Mouse (Mus musculus): ENCODE measurements around the gene Galnt9. TPM values are rescaled to one million over a fixed set of nuclear protein-coding genes. Genes with fewer than 3 reads are reported as not detected.

Galnt9 gene
- polyA plus RNA-seq, 1 experiment, result 0.02 TPM

DNA sequence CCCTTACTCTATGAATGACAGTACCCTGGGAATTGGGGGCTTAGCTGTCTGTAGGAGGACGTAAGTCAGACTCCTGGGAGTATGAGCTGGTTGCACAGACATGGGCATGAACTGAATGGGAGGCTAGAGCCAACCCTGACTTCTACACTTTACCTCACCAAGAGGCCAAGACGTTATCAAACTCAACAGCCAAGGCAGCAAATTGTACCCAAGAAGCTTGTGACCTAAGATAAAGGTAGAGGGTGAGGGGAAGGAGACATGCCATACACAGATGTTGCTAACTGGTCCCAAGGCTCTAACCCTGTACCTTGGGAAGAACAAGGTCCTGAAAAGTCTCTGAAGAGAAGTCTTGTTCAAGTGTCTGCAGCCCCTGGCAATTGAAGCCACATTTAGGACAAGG, 23.4 kb downstream of the Galnt9 start:
- Histone ChIP-seq H3ac (ENCODE audit: control insufficient read depth, insufficient read length, low read depth) (no peak overlapping the region), H3K36me3 (ENCODE audit: control insufficient read depth, insufficient read depth) (no peaks in the 10 kb centered on the region), H3K79me2 (ENCODE audit: control insufficient read depth, insufficient read depth) (no peaks in the 10 kb centered on the region), H3K79me3 (ENCODE audit: low read depth) (no peaks in the 10 kb centered on the region), H3K27me3 (ENCODE audit: control insufficient read depth, insufficient read depth, insufficient read length) (peaks cover 24% of the 10 kb centered on the region), H3K4me3 (ENCODE audit: insufficient read depth, poor library complexity, severe bottlenecking) (no peak overlapping the region)
- TF ChIP-seq FOSL1 (IDR thresholded peaks at IDR 0.05; ENCODE audit: insufficient read depth, low read length, poor library complexity, severe bottlenecking), result no peak
- TF ChIP-seq MYOD1 (IDR thresholded peaks at IDR 0.05; ENCODE audit: control insufficient read depth, insufficient read length, low read depth), result no peak
- no peak for TF ChIP-seq USF1 (IDR thresholded peaks at IDR 0.05; ENCODE audit: low read depth)
- TF ChIP-seq CEBPB (IDR thresholded peaks at IDR 0.05; ENCODE audit: low read depth), result no peak
- TF ChIP-seq CTCF (IDR thresholded peaks at IDR 0.05; ENCODE audit: control insufficient read depth, insufficient read depth, insufficient read length), result no peak
- no peak for TF ChIP-seq MAX (IDR thresholded peaks at IDR 0.05)
- no peak for TF ChIP-seq MYOG (IDR thresholded peaks at IDR 0.05; ENCODE audit: control insufficient read depth, extremely low read depth, insufficient read length)

DNA sequence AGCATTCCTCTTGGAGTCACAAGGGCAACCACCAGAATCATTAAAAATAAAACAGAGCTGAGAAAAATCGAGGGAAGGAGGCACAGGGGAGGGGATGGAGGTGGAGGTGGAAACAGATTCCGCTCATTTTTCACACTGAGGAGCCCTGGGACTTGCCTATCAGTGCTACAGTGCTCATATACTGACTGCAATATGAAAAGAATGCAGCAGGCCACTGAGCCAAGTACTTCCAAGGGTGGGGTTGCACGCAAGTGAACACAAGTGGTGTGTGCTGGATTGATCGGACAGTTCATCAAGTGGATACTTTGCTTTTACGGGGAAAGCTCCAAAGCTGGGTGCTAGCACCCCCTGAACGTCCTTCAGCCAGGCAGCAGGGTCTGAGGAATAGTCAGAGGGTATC, 30.7 kb downstream of the Galnt9 start:
- Histone ChIP-seq H3K79me2 (ENCODE audit: control insufficient read depth, insufficient read depth) (no peaks in the 10 kb centered on the region), H3K36me3 (ENCODE audit: control insufficient read depth, insufficient read depth) (no peaks in the 10 kb centered on the region), H3K27me3 (ENCODE audit: control insufficient read depth, insufficient read depth, insufficient read length) (peaks cover 41% of the 10 kb centered on the region), H3K79me3 (ENCODE audit: low read depth) (no peaks in the 10 kb centered on the region), H3K4me3 (ENCODE audit: insufficient read depth, poor library complexity, severe bottlenecking) (no peak overlapping the region), H3ac (ENCODE audit: control insufficient read depth, insufficient read length, low read depth) (no peak overlapping the region)
- TF ChIP-seq MYOD1 (IDR thresholded peaks at IDR 0.05; ENCODE audit: control insufficient read depth, insufficient read length, low read depth), result no peak
- no peak for TF ChIP-seq CTCF (IDR thresholded peaks at IDR 0.05; ENCODE audit: control insufficient read depth, insufficient read depth, insufficient read length)
- TF ChIP-seq FOSL1 (IDR thresholded peaks at IDR 0.05; ENCODE audit: insufficient read depth, low read length, poor library complexity, severe bottlenecking), result no peak
- TF ChIP-seq MYOG (IDR thresholded peaks at IDR 0.05; ENCODE audit: control insufficient read depth, extremely low read depth, insufficient read length), result no peak
- no peak for TF ChIP-seq CEBPB (IDR thresholded peaks at IDR 0.05; ENCODE audit: low read depth)
- TF ChIP-seq MAX (IDR thresholded peaks at IDR 0.05), result no peak
- TF ChIP-seq USF1 (IDR thresholded peaks at IDR 0.05; ENCODE audit: low read depth), result no peak

DNA sequence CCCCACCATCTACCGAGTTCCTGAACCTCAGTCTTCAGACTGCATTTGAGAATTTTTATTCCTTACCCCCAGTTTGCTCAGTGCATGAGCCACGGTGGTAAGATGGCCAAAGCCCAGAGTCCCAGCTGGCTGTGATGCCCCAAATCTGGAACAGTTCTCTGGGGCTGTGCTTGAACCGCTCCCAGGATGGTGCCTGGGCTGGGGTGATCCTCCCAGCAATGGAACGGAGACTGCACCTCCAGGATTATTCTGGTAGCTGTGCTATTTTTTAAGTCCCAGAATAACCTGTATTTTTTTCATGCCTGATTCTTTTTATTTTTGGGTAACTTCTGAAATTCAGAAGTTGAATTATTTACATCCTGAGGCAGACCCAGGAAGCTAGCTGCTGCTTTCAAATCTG, 35.1 kb downstream of the Galnt9 start:
- Histone ChIP-seq H3K79me3 (ENCODE audit: low read depth) (no peaks in the 10 kb centered on the region), H3K79me2 (ENCODE audit: control insufficient read depth, insufficient read depth) (no peaks in the 10 kb centered on the region), H3K27me3 (ENCODE audit: control insufficient read depth, insufficient read depth, insufficient read length) (peaks cover 14% of the 10 kb centered on the region), H3ac (ENCODE audit: control insufficient read depth, insufficient read length, low read depth) (no peak overlapping the region), H3K4me3 (ENCODE audit: insufficient read depth, poor library complexity, severe bottlenecking) (no peak overlapping the region), H3K36me3 (ENCODE audit: control insufficient read depth, insufficient read depth) (no peaks in the 10 kb centered on the region)
- TF ChIP-seq CEBPB (IDR thresholded peaks at IDR 0.05; ENCODE audit: low read depth) (no peak), MAX (IDR thresholded peaks at IDR 0.05) (no peak), USF1 (IDR thresholded peaks at IDR 0.05; ENCODE audit: low read depth) (no peak), MYOD1 (IDR thresholded peaks at IDR 0.05; ENCODE audit: control insufficient read depth, insufficient read length, low read depth) (no peak), FOSL1 (IDR thresholded peaks at IDR 0.05; ENCODE audit: insufficient read depth, low read length, poor library complexity, severe bottlenecking) (no peak), CTCF (IDR thresholded peaks at IDR 0.05; ENCODE audit: control insufficient read depth, insufficient read depth, insufficient read length) (no peak), MYOG (IDR thresholded peaks at IDR 0.05; ENCODE audit: control insufficient read depth, extremely low read depth, insufficient read length) (no peak)

DNA sequence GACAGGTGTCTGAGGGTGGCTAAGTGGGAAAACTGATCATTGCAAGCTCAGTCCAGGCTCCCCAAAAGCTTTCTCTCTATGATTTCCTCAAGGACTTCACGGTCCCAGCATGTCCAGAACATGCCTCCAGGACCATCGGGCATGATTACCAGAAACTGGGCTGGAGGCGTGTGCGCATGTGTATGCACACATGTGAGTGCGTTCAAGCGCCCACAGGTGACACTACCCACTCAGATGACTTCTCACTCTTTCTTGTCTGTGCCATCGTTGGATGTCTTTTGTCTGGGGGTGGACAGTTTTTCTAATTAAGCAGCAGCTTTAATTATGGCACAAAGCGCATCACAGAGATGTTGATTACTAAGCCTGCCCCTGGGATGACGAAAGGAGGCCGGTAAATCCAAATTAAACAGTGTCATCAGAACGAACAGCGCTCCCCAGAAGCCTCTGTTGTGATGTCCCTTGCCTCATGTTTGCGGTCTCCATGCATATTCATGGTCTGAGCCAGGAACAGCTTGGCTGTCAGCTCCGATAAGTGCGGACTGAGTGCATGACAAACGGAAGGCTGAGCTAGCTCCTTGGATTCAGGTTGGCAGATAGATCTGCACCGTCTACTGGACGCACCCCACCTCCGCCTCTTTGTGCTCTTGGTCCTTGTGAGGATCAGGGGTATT, 36.5 kb downstream of the Galnt9 start:
- Histone ChIP-seq H3K36me3 (ENCODE audit: control insufficient read depth, insufficient read depth) (no peaks in the 10 kb centered on the region), H3ac (ENCODE audit: control insufficient read depth, insufficient read length, low read depth) (no peak overlapping the region), H3K79me2 (ENCODE audit: control insufficient read depth, insufficient read depth) (no peaks in the 10 kb centered on the region), H3K4me3 (ENCODE audit: insufficient read depth, poor library complexity, severe bottlenecking) (no peak overlapping the region), H3K27me3 (ENCODE audit: control insufficient read depth, insufficient read depth, insufficient read length) (peaks cover 6% of the 10 kb centered on the region), H3K79me3 (ENCODE audit: low read depth) (no peaks in the 10 kb centered on the region)
- TF ChIP-seq USF1 (IDR thresholded peaks at IDR 0.05; ENCODE audit: low read depth) (no peak), MAX (IDR thresholded peaks at IDR 0.05) (no peak), MYOD1 (IDR thresholded peaks at IDR 0.05; ENCODE audit: control insufficient read depth, insufficient read length, low read depth) (no peak), FOSL1 (IDR thresholded peaks at IDR 0.05; ENCODE audit: insufficient read depth, low read length, poor library complexity, severe bottlenecking) (no peak), MYOG (IDR thresholded peaks at IDR 0.05; ENCODE audit: control insufficient read depth, extremely low read depth, insufficient read length) (no peak), CTCF (IDR thresholded peaks at IDR 0.05; ENCODE audit: control insufficient read depth, insufficient read depth, insufficient read length) (no peak), CEBPB (IDR thresholded peaks at IDR 0.05; ENCODE audit: low read depth) (no peak)

DNA sequence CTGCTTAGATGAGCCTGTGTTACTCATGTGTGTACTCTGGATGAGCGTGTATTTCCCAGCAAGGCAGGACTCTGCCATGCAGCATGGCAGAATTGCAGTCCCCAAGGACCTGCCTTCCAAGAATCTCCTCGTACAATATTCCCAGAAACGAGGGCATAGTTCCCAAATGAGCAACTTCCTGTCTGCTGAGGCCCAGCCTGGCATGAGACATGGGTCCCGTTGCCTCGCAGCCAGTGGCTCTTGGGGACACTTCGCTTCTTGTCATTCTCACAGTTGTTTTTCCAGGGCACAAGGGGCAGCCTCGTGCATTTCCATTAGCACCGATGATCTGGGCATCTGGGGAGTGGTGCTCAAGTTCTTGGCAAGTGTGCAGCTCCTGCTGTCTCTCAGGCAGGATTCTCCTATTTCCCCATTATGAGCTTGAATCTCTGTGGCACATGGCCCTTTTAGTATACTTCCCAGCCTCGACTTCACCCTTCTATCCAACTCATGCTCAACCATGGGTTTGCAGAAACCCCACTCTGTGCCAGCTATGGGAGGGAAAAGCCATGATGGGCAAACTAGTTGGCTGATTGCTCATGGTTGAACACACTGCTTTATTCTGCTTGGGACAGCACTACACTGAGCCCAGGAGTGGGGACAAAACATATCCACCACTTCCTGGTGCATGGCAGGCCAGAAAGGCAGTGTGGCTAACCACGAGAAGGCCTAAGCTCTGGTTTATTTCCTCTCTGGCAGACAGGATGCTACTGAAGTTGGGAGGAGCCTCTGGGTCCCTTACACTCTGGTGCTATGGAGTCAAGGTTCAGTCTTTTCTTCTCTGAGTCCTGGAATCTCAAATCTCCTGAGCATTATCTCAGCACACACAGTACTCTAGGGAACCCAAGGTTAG, 38.7 kb downstream of the Galnt9 start:
- Histone ChIP-seq H3K4me3 (ENCODE audit: insufficient read depth, poor library complexity, severe bottlenecking) (no peak overlapping the region), H3K27me3 (ENCODE audit: control insufficient read depth, insufficient read depth, insufficient read length) (no peaks in the 10 kb centered on the region), H3K79me3 (ENCODE audit: low read depth) (no peaks in the 10 kb centered on the region), H3K79me2 (ENCODE audit: control insufficient read depth, insufficient read depth) (no peaks in the 10 kb centered on the region), H3ac (ENCODE audit: control insufficient read depth, insufficient read length, low read depth) (no peak overlapping the region), H3K36me3 (ENCODE audit: control insufficient read depth, insufficient read depth) (no peaks in the 10 kb centered on the region)
- TF ChIP-seq CEBPB (IDR thresholded peaks at IDR 0.05; ENCODE audit: low read depth) (no peak), MYOD1 (IDR thresholded peaks at IDR 0.05; ENCODE audit: control insufficient read depth, insufficient read length, low read depth) (no peak), MAX (IDR thresholded peaks at IDR 0.05) (no peak), USF1 (IDR thresholded peaks at IDR 0.05; ENCODE audit: low read depth) (no peak), FOSL1 (IDR thresholded peaks at IDR 0.05; ENCODE audit: insufficient read depth, low read length, poor library complexity, severe bottlenecking) (no peak), MYOG (IDR thresholded peaks at IDR 0.05; ENCODE audit: control insufficient read depth, extremely low read depth, insufficient read length) (no peak), CTCF (IDR thresholded peaks at IDR 0.05; ENCODE audit: control insufficient read depth, insufficient read depth, insufficient read length) (no peak)
